Mouse (Mus musculus): ENCODE results near the gene Tnfaip8l2. TPM values are rescaled to one million over a fixed set of nuclear protein-coding genes. Genes with fewer than 3 reads are reported as not detected.
"Not testable (repeated sequence)": the region's sequence is repeated elsewhere in the genome, so short reads cannot be mapped to it uniquely, and the experiment has no call there.

The Tnfaip8l2 gene
- total RNA-seq, 2 experiments from 2014 or later, result 2.7 to 2.8 TPM

DNA sequence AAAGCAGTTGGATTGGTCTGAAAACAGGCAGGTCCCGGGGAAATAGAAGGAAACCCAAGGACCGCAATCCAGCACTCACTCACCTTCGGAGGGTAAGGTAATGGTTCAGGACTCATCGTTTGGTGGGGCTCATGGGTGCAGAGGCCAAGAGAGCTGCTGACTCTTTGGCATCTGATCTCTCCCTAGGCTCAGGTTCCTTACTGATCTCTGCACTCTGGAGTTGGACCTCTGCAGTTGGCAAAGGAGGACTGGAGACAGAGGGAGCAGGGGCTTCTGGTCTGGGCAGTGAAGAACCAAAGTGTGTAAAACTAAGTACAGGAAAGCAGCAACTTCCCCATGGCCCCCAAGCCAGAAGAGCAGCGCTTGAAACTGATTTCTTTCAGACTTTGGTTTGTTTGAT is 12.1 kb downstream of the Tnfaip8l2 start:
- no peak for DNase-seq (ENCODE audit: extremely low spot score in 1 of 2, low spot score in 2 of 2)
- intact Hi-C loops (cut with DNase I), result no loop called here

DNA sequence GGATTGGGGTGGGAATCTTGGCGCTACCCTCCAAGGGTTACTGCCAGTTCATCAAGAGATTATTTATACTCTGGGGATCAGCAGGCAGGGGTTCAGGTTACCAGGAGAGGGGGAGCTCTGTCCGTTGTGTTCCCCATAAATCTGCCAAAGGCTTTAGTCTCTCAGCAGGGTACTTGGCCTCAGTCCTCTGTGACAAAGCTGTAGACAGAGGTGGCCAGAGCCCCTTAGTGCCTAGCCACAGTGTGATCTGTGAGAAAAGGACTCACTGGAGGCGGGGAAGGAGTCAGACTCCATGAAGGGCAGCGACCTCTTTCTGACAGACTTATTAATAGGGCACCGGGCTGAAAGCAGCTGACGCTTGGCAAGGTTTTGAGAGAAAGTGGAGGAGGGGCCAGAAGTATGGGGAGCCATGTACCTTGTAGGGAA is 12.9 kb downstream of the Tnfaip8l2 start:
- peak in 1 of 2 experiments; percentile 15 for DNase-seq (ENCODE audit: extremely low spot score in 1 of 2, low spot score in 2 of 2)
- intact Hi-C loops (cut with DNase I), result no loop called here

DNA sequence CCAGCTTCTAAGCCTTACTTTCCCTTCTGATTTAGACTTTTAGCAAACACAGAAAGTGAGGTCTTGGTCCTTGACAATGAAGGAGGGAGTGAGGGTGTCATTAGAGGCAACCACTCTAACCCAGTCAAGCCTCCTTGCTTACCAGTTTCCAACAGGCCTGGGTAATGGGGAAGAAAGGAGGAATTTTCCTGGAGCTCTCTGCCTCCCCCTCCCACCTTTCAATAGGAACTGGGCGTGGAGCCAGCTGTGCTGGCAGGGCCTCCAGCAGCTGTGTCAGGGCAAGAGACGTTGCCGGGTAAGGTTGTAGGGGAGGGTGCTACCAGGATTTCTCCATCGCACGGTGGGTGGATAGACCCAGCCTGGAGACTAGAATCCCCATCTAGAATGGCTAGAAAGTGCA is 17.2 kb downstream of the Tnfaip8l2 start:
- DNase-seq (ENCODE audit: extremely low spot score in 1 of 2, low spot score in 2 of 2), result peak; percentile 44 to 77
- intact Hi-C loops (cut with DNase I), result no loop called here

DNA sequence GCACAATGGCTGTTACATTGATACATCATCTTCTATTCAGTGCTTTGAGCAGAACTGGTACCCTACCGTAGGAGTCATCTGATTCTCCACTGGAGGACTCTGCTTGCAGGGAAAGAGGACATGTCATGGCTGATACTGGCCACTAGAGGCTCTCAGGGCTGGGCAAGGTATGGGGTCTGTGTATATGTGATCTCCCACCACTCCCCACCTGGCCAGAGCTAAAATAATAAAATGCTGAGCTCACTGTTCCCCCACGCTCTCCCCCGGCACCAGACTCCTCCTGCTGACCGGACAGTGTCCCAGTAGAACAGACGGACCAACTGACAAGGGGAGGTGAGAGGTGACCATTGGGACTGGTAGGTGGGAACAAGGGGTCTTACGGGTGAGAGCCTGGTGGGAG is 17.9 kb downstream of the Tnfaip8l2 start, which contains the start of gene Tmod4:
Gene Tmod4 (plus strand): TSS at position 231 of the 400 bp plus-strand sequence.
- intact Hi-C loops (cut with DNase I), result no loop called here
- DNase-seq (ENCODE audit: extremely low spot score in 1 of 2, low spot score in 2 of 2), result peak in 1 of 2 experiments; percentile 29

DNA sequence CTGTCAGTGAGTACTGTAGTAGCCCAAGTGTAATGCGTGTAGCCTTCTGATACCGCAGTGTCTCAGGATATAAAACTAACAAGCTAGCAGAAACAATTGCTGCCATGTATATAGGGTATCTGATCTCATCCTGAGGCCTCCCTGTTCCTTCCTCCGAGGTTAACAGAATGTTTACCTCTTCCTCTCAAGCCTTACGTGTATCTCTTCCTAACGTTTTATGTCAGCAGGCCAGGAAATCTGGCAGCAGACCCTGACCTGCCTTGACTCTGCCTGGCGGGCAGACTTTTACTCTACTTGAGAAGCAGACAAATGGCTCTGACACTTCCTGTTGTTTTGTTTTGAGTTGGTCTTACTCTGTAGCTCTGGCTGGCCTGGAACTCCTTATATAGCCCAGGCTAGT is 20.6 kb downstream of the Tnfaip8l2 start:
- peak in 1 of 2 experiments; percentile 58 for DNase-seq (ENCODE audit: extremely low spot score in 1 of 2, low spot score in 2 of 2)
- intact Hi-C loops (cut with DNase I), result no loop called here

DNA sequence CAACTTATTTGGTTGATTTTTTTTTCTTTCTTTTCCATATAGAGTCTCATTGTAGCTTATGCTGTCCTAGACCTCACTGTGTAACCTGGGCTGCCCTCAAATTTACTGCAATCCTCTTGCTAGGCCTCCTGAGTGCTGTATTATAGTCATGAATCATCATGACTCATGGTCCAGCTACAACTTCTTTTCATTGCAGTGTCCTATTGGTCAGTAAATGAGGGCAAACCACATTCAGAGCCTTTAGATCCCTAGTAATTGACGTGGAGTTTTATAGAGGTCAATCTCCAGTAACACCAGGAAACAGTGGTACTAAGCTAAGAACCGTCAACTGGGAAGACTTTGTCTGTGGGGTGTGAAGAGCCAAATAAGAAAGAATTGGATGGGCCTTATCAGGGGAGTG is 24.4 kb downstream of the Tnfaip8l2 start:
- no peak for DNase-seq (ENCODE audit: extremely low spot score in 1 of 2, low spot score in 2 of 2)
- intact Hi-C loops (cut with DNase I), result no loop called here

DNA sequence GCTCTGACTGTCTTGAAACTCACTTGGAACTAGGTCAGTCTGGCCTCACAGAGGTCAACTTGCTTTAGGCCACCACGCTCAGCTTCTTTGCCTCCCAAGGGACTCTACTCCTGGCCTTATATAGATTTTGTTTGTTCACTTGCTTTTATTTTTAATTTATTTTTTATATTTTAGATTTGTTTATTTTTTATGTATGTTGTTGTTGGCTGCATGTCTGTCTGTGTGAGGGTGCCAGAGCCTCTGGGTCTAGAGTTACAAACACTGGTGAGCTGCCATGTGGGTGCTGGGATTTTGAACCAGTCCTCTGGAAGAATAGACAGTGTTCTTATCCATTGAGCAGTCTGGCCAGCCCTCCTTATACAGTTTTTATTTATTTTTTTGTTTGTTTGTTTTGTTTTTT is 29.4 kb downstream of the Tnfaip8l2 start:
- intact Hi-C loops (cut with DNase I), result no loop called here

DNA sequence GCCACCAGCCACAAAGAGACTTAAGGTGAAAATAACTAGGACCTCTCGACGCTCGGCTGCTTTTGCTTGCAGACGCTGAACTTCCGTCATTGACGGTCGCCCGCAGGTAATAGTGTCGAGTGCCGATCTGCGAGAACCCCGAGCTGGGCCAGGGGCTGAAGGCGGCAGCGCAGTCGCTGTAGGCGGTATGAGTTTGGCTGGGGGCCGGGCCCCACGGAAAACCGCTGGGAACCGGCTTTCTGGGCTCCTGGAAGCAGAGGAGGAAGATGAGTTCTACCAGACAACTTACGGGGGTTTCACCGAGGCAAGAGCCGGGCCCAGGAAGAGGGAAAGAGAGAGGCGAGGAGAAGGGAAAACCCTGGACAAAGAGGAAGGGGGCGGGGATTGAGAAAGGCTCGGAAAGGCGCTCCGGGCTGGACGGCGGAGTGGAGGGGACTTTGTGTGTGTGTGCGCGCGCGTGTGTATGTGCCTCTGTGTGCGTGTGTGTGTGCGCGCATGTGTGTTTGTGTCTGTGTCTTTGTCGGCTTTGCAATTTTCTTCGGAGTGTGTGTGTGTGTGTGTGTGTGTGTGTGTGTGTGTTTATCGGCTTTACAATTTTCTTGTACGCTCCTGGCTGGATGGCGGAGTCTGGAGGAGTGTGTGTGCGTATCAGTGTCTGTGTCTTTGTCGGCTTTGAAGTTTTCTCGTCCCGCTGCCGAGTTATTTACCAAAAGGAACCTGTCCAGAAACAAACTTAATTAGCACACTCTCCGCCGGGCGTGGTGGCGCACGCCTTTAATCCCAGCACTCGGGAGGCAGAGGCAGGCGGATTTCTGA is 31.0 kb downstream of the Tnfaip8l2 start, which contains the start of gene Vps72:
Gene Vps72 (plus strand): TSS at position 112 of the 816 bp plus-strand sequence.
- DNase-seq (ENCODE audit: extremely low spot score in 1 of 2, low spot score in 2 of 2), result peak; percentile 87 to 92
- intact Hi-C loops (cut with DNase I), result no loop called here

More for the DNA sequence above, 29.4 kb downstream of the Tnfaip8l2 start:
- no peak for DNase-seq (ENCODE audit: extremely low spot score in 1 of 2, low spot score in 2 of 2)

DNA sequence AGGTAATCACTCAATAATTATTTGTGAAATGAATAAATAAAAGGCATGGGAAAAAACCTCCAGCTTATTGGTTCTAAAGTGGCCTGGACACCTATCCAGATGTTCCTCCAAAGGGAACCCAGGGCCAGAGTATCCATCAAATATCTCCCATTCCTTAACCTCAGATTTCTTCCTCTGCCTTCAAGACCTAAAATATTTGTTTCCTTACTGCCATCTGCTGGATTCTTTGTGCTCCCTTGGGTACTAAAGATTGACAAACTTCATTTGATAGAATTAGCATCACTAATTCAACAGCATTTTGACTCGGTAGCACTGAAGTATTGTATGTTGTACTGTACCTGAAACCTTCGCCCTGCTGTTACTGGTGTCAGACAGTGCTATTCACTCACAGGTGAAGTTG is 34.3 kb downstream of the Tnfaip8l2 start:
- no peak for DNase-seq (ENCODE audit: extremely low spot score in 1 of 2, low spot score in 2 of 2)
- intact Hi-C loops (cut with DNase I), result loop anchor here (10.0 kb wide), 1 partner anchor 53 kb away; no protein-coding TSS in a partner anchor

DNA sequence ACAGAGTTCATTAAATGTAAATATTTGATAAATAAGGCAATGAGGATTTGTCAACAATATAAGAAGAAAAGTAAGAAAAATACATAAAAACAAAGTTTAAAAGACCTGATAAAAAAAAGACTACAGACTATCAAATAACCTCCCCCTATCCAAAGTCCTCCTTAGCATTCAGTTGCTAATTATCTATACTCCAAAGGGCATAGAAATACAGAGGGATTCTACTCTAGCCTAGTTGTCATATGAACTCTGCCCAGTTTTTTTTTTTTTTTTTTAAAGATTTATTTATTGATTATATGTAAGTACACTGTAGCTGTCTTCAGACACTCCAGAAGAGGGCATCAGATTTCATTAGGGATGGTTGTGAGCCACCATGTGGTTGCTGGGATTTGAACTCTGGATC is 34.9 kb downstream of the Tnfaip8l2 start:
- DNase-seq (ENCODE audit: extremely low spot score in 1 of 2, low spot score in 2 of 2), result not testable (repeated sequence)
- intact Hi-C loops (cut with DNase I), result loop anchor here (10.0 kb wide), 1 partner anchor 53 kb away; no protein-coding TSS in a partner anchor

DNA sequence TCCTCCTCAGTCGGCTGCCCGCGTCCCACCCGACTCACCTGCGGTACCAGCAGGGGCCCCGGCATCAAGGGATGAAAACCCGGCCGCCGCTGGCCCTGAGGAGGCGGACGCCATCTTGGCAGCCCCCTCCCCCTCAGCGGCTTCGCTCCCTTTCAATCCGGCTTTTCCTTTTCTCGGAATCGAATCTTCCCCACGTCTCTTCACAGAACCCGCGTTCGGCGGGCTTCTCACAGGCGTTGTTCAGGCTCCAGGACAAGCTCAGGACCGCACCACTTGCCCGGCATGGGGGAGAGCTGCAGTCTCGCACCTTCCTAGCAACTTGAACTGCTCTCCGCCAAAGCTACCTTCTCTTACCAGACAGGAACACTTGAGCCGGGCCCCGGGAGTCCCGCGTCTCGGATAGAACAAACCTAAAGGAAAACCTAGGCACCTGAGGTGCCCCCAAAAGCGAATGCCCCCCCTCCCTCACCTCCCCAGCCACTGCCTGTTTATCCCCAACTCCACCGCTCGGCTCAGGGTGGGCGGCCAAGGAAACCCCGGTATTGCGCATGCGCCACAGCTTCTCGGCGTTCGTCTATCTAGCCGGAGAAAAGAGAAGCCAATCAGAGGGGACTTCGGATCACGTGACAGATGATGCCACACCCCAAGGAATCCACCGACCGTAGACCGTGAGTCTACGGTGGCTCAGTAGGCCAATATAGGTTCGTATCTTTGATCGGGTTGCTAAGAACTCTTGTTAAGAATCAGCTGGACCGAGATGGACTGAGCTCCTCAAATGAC is 35.6 kb downstream of the Tnfaip8l2 start, which contains the start of gene Pip5k1a:
Gene Pip5k1a (minus strand): TSS at position 593 of the 780 bp plus-strand sequence.
- intact Hi-C loops (cut with DNase I), result loop anchor here (10.0 kb wide), 1 partner anchor 52 kb away; no protein-coding TSS in a partner anchor
- peak; percentile 98 for DNase-seq (ENCODE audit: extremely low spot score in 1 of 2, low spot score in 2 of 2)

DNA sequence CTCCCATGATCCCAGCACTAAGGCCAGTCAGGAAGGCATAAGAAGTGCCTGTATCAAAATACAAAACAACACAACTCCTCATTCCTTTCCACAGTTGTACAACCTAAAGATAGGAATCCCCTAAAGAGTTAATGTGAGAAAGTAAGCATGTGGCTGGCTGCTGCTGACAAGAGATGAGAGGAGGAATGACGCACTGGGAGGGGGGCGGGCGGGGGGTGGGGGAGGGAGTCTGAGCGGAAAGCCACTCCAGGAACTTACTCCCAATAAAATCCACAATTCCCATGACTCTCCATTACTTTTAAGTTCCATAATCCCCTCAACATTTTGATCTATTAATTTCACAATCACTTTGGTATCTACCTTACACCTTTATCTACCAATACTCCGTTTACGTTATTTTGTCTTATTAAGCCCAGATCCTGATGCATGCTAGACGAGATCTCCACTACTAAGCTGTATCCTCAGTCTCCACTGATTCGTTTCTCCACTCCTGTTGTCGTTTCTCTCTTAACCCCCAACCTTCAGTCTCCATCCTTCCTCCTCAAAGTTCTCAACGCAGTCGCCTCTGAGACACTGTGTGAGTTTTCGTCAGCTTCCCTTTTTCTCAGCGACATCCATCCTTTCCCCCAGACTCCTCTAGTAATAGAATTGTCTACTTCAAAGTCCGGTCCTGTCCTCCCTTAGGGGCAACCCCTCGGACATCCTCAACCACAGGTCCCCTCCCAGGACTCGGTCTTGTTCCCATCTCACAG is 36.4 kb downstream of the Tnfaip8l2 start:
- intact Hi-C loops (cut with DNase I), result loop anchor here (10.0 kb wide), 1 partner anchor 51 kb away; no protein-coding TSS in a partner anchor
- DNase-seq (ENCODE audit: extremely low spot score in 1 of 2, low spot score in 2 of 2), result no peak

DNA sequence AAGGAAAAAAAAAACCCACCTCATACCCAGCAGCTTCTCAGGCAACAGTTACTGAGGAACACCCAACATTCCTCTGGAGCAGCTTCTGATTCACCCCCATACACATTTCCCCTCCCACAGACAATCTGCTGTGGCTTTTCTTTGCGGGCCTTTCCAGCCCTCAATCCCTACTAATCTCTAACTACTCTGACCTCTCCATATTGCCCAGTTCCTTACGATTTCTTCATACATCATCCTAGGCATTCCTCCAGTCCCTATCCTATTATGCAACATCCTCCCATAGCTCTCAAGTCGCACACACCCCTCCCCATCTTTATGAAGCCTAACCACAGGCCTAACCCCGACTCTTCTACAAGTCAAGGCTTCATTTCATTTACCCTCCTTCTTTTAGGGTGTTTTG is 37.0 kb downstream of the Tnfaip8l2 start:
- DNase-seq (ENCODE audit: extremely low spot score in 1 of 2, low spot score in 2 of 2), result no peak
- intact Hi-C loops (cut with DNase I), result loop anchor here (10.0 kb wide), 1 partner anchor 50 kb away; no protein-coding TSS in a partner anchor

DNA sequence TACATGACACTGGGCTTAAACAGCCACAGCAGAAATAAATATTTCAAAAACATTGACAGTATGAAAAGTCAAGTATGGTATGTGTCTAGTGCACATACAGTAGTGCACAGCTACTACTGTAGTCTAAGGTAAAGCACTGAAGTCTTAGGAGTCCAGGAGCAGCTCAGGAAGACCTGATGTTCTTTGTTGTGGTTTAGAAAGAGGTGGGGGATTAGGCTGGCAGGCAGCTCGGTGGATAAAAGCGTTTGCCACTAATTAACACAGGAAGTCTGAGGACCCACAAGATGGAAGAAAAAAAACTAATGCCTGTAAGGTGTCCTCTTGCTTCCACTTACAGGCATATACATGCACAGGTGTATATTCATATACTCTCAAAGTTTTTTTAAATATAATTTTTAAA is 41.3 kb downstream of the Tnfaip8l2 start:
- no peak for DNase-seq (ENCODE audit: extremely low spot score in 1 of 2, low spot score in 2 of 2)
- intact Hi-C loops (cut with DNase I), result loop anchor here (10.0 kb wide), 1 partner anchor 46 kb away; no protein-coding TSS in a partner anchor

Small RNA genes within 50 kb of the gene (microRNA-seq; reads per million reads assigned to microRNA genes)
- gene Mir8099-1, result not detected

Other genes starting within 250 kb of the Tnfaip8l2 start
- gene Selenbp1, start 209.3 kb downstream of the Tnfaip8l2 start, total RNA-seq (2021), result 1 to 10 TPM; 3.2 to 3.8 TPM
- 10 to 100 TPM; 26.8 to 27.5 TPM for gene Rfx5, start 188.3 kb downstream of the Tnfaip8l2 start, total RNA-seq (2021)
- gene Pi4kb, start 167.6 kb downstream of the Tnfaip8l2 start, total RNA-seq (2021), result 10 to 100 TPM; 47.9 to 49.7 TPM
- gene Zfp687, start 126.9 kb downstream of the Tnfaip8l2 start, total RNA-seq (2021), result 10 to 100 TPM; 20.8 to 21.8 TPM
- gene Psmd4, start 99.7 kb downstream of the Tnfaip8l2 start, total RNA-seq (2021), result 100 to 1,000 TPM; 155 to 167 TPM
- gene Pip5k1a, start 35.4 kb downstream of the Tnfaip8l2 start, total RNA-seq (2021), result 10 to 100 TPM; 27.8 to 29.2 TPM
- gene Vps72, start 31.3 kb downstream of the Tnfaip8l2 start, total RNA-seq (2021), result 10 to 100 TPM; 41.6 to 43.7 TPM
- gene Tmod4, start 17.9 kb downstream of the Tnfaip8l2 start, total RNA-seq (2021), result under 1 TPM; 0.81 to 0.83 TPM
- 10 to 100 TPM; 30.5 to 36.6 TPM for gene Scnm1, start 8.3 kb downstream of the Tnfaip8l2 start, total RNA-seq (2021)
- 10 to 100 TPM; 23.2 to 23.5 TPM for gene Lysmd1, start 8.3 kb downstream of the Tnfaip8l2 start, total RNA-seq (2021)
- gene Sema6c, start 18.1 kb upstream of the Tnfaip8l2 start, total RNA-seq (2021), result 10 to 100 TPM; 60.5 to 73.6 TPM
- 1 to 10 TPM; 7.6 to 8.5 TPM for gene Gabpb2, start 75.6 kb upstream of the Tnfaip8l2 start, total RNA-seq (2021)
- 10 to 100 TPM; 66.1 to 71.3 TPM for gene Cdc42se1, start 86.4 kb upstream of the Tnfaip8l2 start, total RNA-seq (2021)
- gene Mllt11, start 89.8 kb upstream of the Tnfaip8l2 start, total RNA-seq (2021), result 100 to 1,000 TPM; 599 to 606 TPM
- gene Gm128, start 99.2 kb upstream of the Tnfaip8l2 start, total RNA-seq (2021), result not detected
- gene Bnipl, start 108.8 kb upstream of the Tnfaip8l2 start, total RNA-seq (2021), result under 1 TPM; 0.58 to 0.63 TPM
- gene Mindy1, start 139.0 kb upstream of the Tnfaip8l2 start, total RNA-seq (2021), result 10 to 100 TPM; 25.3 to 26.2 TPM
- 10 to 100 TPM; 44.3 to 46.4 TPM for gene Prune1, start 139.7 kb upstream of the Tnfaip8l2 start, total RNA-seq (2021)
- gene Anxa9, start 164.8 kb upstream of the Tnfaip8l2 start, total RNA-seq (2021), result under 1 TPM; 0.36 to 0.41 TPM
- 10 to 100 TPM; 39.2 to 40.3 TPM for gene Cers2, start 172.4 kb upstream of the Tnfaip8l2 start, total RNA-seq (2021)
- gene Setdb1, start 214.8 kb upstream of the Tnfaip8l2 start, total RNA-seq (2021), result 10 to 100 TPM; 46.8 to 47.2 TPM